Mouse (Mus musculus) stomach, postnatal 0 days (tissue): ENCODE measurements at regions not wholly inside any gene's neighbourhood (a gene's known extent, or its start where the extent isn't known, plus 50 kb on each side); places are given as distances from the start of the nearest gene placed in this dataset.

ENCODE experiments used
- CTCF ChIP-seq: IDR thresholded peaks from 2 replicates; pipeline ENCODE4 v1.5.1; 2016; ENCODE audit warnings: antibody characterized with exemption, low read depth, mild to moderate bottlenecking, moderate library complexity
- EP300 ChIP-seq: optimal IDR thresholded peaks from 2 replicates; pipeline ENCODE3; 2016; ENCODE audit warnings: antibody characterized with exemption

DNA sequence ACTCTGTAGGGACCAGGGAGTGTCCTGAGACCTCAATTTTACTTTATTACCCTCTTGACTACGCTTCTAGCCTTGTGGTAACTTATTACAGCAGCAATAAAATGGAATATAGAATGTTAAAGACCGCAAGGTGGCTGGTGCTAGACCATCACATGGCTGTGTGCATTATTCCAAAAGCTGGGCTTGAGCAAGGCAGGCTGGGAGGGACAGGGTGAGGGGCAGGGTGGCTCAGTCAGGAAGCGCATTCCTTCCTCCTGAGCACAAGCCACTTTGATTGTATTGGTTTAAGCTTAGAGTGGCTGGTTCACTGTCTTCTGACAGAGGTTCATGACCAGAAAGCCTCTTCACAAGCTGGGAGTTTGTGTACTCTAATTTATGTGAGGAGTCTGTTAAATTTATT is 74.6 kb upstream of the Pgrmc2 start:
- TF ChIP-seq CTCF (no peak), EP300 (no peak)
